Mouse (Mus musculus) limb, embryonic 11.5 days (tissue): Measurements from ENCODE around the gene Dis3l2. TPM values are rescaled to one million over a fixed set of nuclear protein-coding genes. Genes with fewer than 3 reads are reported as not detected.

ENCODE experiments used
- ATAC-seq: fragments of 200-750 bp; cut with Nextera tagmentation; 2 replicates; pipeline ENCODE4 v1.8.0; 2017; ENCODE audit warnings: low read depth; ENCODE audit not compliant: insufficient number of reproducible peaks, low FRiP score, low TSS enrichment
- DNase-seq: peaks from one replicate; pipeline ENCODE4 v3.0.0-alpha.2; 2015; ENCODE audit warnings: low spot score
- H3K27ac ChIP-seq: fragments of 300-500 bp; sonication (generic); replicated peaks from 2 replicates; pipeline ENCODE4 v1.5.1; 2014; ENCODE audit warnings: low read depth, mild to moderate bottlenecking, low read length
- H3K27me3 ChIP-seq: fragments of 300-500 bp; sonication (generic); 2 replicates; pipeline ENCODE4 v1.6.1; 2014; ENCODE audit warnings: mild to moderate bottlenecking, low read length, mixed read lengths; ENCODE audit not compliant: control insufficient read depth, insufficient read depth
- H3K36me3 ChIP-seq: fragments of 300-500 bp; sonication (generic); 2 replicates; pipeline ENCODE4 v1.6.1; 2014; ENCODE audit warnings: mild to moderate bottlenecking, low read length, moderate library complexity, mixed read lengths; ENCODE audit not compliant: control insufficient read depth, insufficient read depth
- H3K4me1 ChIP-seq: fragments of 300-500 bp; sonication (generic); 2 replicates; pipeline ENCODE4 v1.6.1; 2014; ENCODE audit warnings: low read length, mixed read lengths; ENCODE audit not compliant: control insufficient read depth, insufficient read depth
- H3K4me2 ChIP-seq: fragments of 300-500 bp; sonication (generic); 2 replicates; pipeline ENCODE4 v1.6.1; 2014; ENCODE audit warnings: low read depth, mild to moderate bottlenecking, moderate library complexity; ENCODE audit not compliant: severe bottlenecking
- H3K4me3 ChIP-seq: fragments of 300-500 bp; sonication (generic); 2 replicates; pipeline ENCODE4 v1.5.1; 2014; ENCODE audit warnings: low read depth, low read length
- H3K9ac ChIP-seq: fragments of 300-500 bp; sonication (generic); 2 replicates; pipeline ENCODE4 v1.6.1; 2014; ENCODE audit warnings: mild to moderate bottlenecking, low read length
- H3K9me3 ChIP-seq: fragments of 300-500 bp; sonication (generic); 2 replicates; pipeline ENCODE4 v1.6.1; 2016; ENCODE audit warnings: low read length; ENCODE audit not compliant: control insufficient read depth
- WGBS: fragments of 180-500 bp; shearing (Covaris S2); extraction: QIAGEN DNeasy Blood & Tissue Kit; methylation state at CpG from one replicate; pipeline ENCODE4 v1.1.7; 2014; 5-methylcytosine and 5-hydroxymethylcytosine counted together
- polyA plus RNA-seq: library from polyadenylated mRNA; unstranded; fragments of >200 nt; fragmentation: Nextera tagmentation; extraction: Ambion mirVana; gene quantifications from 2 replicates; pipeline ENCODE4 v1.2.1, GENCODE M21; 2014

Gene Dis3l2
- polyA plus RNA-seq, 1 experiment from 2014 or later, result 30.3 TPM

DNA sequence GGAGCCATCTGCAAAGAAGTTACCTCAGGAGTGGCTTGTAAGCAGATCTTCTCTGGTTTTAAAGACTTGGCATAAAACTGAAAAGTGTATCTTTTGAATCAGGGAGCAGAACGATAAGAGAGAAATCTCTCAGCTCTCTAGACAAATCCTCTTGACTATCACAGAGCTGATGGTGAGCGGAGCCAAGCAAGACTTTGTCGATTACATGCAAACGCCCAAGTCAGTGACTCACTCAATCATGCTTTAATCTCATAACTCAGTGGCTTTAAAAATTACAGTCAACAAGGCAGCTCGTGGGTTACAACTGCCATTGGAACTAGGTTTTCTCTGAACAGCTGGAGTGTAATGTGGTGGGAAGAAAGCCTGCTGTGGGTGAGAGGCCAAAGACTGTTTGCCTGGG, 297.8 kb downstream of the Dis3l2 start:
- H3K4me2 ChIP-seq, result no peak overlapping the region
- ATAC-seq, result no peak
- WGBS, result 86% methylated on average over 5 of the region's 5 CpGs

GRCm38 (mm10) chr1:87002545-87003168, 299.0 kb downstream of the Dis3l2 start:
- ATAC-seq, result no peak
- Histone ChIP-seq H3K4me3 (no peak overlapping the region), H3K4me2 (no peak overlapping the region), H3K27me3 (no peaks in the 10 kb centered on the region), H3K9ac (no peak overlapping the region), H3K4me1 (no peaks in the 10 kb centered on the region), H3K27ac (no peak overlapping the region), H3K36me3 (no peaks in the 10 kb centered on the region), H3K9me3 (no peaks in the 10 kb centered on the region)
- DNase-seq, result no peak
- WGBS, result 27% methylated on average over 9 of the region's 9 CpGs

More for the DNA sequence above, 297.8 kb downstream of the Dis3l2 start:
- H3K36me3 ChIP-seq, result no peaks in the 10 kb centered on the region
- no peak for DNase-seq
- no peak overlapping the region for H3K27ac ChIP-seq
- no peaks in the 10 kb centered on the region for H3K27me3 ChIP-seq
- H3K9ac ChIP-seq, result no peak overlapping the region
- H3K9me3 ChIP-seq, result no peaks in the 10 kb centered on the region
- H3K4me3 ChIP-seq, result no peak overlapping the region
- no peaks in the 10 kb centered on the region for H3K4me1 ChIP-seq

DNA sequence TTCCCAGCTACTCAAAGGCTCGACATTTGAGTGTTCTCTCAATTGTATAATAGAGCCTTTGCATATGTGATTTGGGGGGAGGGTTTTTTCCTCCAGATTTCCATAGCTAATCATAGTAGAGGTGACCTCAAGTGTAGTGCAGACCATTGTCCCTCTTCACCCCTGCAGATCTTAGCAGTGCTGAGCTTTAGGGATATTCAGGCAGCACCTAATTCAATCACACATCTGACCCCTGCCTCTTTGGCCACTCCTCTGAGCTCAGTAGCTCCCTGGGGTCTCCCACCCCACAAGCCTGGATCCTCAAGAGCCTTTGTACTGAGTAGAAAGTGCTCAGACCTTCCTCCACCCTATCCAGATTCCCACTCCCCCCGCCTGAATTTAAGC, 299.6 kb downstream of the Dis3l2 start:
- no peaks in the 10 kb centered on the region for H3K36me3 ChIP-seq
- H3K4me3 ChIP-seq, result no peak overlapping the region
- no peak overlapping the region for H3K9ac ChIP-seq
- no peak overlapping the region for H3K4me2 ChIP-seq
- H3K27me3 ChIP-seq, result no peaks in the 10 kb centered on the region
- ATAC-seq (no peak), DNase-seq (no peak)
- no peaks in the 10 kb centered on the region for H3K9me3 ChIP-seq
- H3K27ac ChIP-seq, result no peak overlapping the region
- 28% methylated on average over 2 of the region's 2 CpGs for WGBS
- H3K4me1 ChIP-seq, result no peaks in the 10 kb centered on the region

- DNase-seq (no peak), ATAC-seq (no peak)
- no peaks in the 10 kb centered on the region for H3K27me3 ChIP-seq
- H3K4me1 ChIP-seq, result no peaks in the 10 kb centered on the region
- no peak overlapping the region for H3K9ac ChIP-seq
- H3K4me2 ChIP-seq, result no peak overlapping the region
- no peaks in the 10 kb centered on the region for H3K9me3 ChIP-seq
- H3K36me3 ChIP-seq, result no peaks in the 10 kb centered on the region
- no peak overlapping the region for H3K4me3 ChIP-seq
- 92% methylated on average over 1 of the region's 1 CpGs for WGBS
- no peak overlapping the region for H3K27ac ChIP-seq
These were observed 302.8 kb downstream of the Dis3l2 start for GRCm38 (mm10) chr1:87006425-87006824.

GRCm38 (mm10) chr1:87008211-87008610, 304.6 kb downstream of the Dis3l2 start:
- DNase-seq, result no peak
- ATAC-seq, result no peak
- Histone ChIP-seq H3K9ac (no peak overlapping the region), H3K4me3 (no peak overlapping the region), H3K27me3 (no peaks in the 10 kb centered on the region), H3K27ac (no peak overlapping the region), H3K9me3 (no peaks in the 10 kb centered on the region), H3K36me3 (no peaks in the 10 kb centered on the region), H3K4me2 (no peak overlapping the region), H3K4me1 (0 out of 2 replicates have a peak, but pooled peaks cover 2% of the 10 kb centered on the region)
- 28% methylated on average over 1 of the region's 1 CpGs for WGBS

DNA sequence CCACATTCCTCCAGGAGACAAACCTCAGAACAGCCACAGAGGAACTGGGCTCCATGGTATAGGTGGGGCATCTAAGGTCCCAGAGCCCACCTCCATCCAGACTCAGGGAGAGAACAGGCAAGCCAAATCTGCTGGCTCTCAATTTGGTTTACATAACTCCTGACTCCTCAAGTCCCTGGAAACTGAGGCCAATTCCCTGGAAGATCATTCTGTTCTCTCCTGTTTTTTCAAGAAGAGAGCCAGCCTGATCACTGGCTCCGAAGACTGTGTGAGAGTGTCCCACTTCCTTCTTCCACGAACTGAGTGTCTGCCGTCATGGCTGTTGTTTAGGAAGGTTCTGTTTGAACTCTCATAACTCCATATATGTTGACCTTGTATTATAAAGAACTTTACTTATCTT, 305.5 kb downstream of the Dis3l2 start:
- H3K27ac ChIP-seq, result no peak overlapping the region
- H3K36me3 ChIP-seq, result no peaks in the 10 kb centered on the region
- H3K9ac ChIP-seq, result no peak overlapping the region
- DNase-seq (no peak), ATAC-seq (no peak)
- H3K4me1 ChIP-seq, result 0 out of 2 replicates have a peak, but pooled peaks cover 2% of the 10 kb centered on the region
- H3K4me2 ChIP-seq, result no peak overlapping the region
- no peaks in the 10 kb centered on the region for H3K27me3 ChIP-seq
- H3K4me3 ChIP-seq, result no peak overlapping the region
- H3K9me3 ChIP-seq, result no peaks in the 10 kb centered on the region
- 89% methylated on average over 3 of the region's 3 CpGs for WGBS

- WGBS, result 72% methylated on average over 12 of the region's 12 CpGs
These were observed 307.2 kb downstream of the Dis3l2 start for GRCm38 (mm10) chr1:87010629-87011330.

GRCm38 (mm10) chr1:87011718-87012117, 308.1 kb downstream of the Dis3l2 start:
- 58% methylated on average over 3 of the region's 3 CpGs for WGBS
- no peak for DNase-seq
- ATAC-seq, result no peak

More at GRCm38 (mm10) chr1:87010629-87011330, 307.2 kb downstream of the Dis3l2 start:
- no peaks in the 10 kb centered on the region for H3K9me3 ChIP-seq
- no peak for DNase-seq
- no peak overlapping the region for H3K4me3 ChIP-seq
- no peak overlapping the region for H3K4me2 ChIP-seq
- H3K9ac ChIP-seq, result no peak overlapping the region
- H3K4me1 ChIP-seq, result 0 out of 2 replicates have a peak, but pooled peaks cover 2% of the 10 kb centered on the region
- H3K36me3 ChIP-seq, result no peaks in the 10 kb centered on the region
- no peak for ATAC-seq
- H3K27me3 ChIP-seq, result no peaks in the 10 kb centered on the region
- H3K27ac ChIP-seq, result no peak overlapping the region

More at GRCm38 (mm10) chr1:87011718-87012117, 308.1 kb downstream of the Dis3l2 start:
- Histone ChIP-seq H3K27ac (no peak overlapping the region), H3K9me3 (no peaks in the 10 kb centered on the region), H3K27me3 (no peaks in the 10 kb centered on the region), H3K4me3 (no peak overlapping the region), H3K9ac (no peak overlapping the region), H3K4me1 (0 out of 2 replicates have a peak, but pooled peaks cover 2% of the 10 kb centered on the region), H3K36me3 (no peaks in the 10 kb centered on the region), H3K4me2 (no peak overlapping the region)
